Mouse (Mus musculus) natural killer cell, adult 2 months (primary cell): ENCODE measurements around the gene Msh4.
"Not testable (repeated sequence)": the region's sequence is repeated elsewhere in the genome, so short reads cannot be mapped to it uniquely, and the experiment has no call there.

ENCODE experiments used
- DNase-seq, 2 experiments: peaks; one replicate each; pipeline ENCODE4 v3.0.0; 2022; ENCODE audit warnings: low spot score in 2 of 2

The Msh4 gene

GRCm38 (mm10) chr3:153911197-153911881 is 5.4 kb upstream of the Msh4 start:
- DNase-seq, result no peak

- no peak for DNase-seq
These were observed 4.6 kb upstream of the Msh4 start for GRCm38 (mm10) chr3:153910489-153910888.

- no peak for DNase-seq
These were observed 3.0 kb upstream of the Msh4 start for GRCm38 (mm10) chr3:153908919-153909318.

GRCm38 (mm10) chr3:153905251-153906135 is 445 bp downstream of the Msh4 start:
- no peak for DNase-seq

- no peak for DNase-seq
These were observed 1.4 kb downstream of the Msh4 start for GRCm38 (mm10) chr3:153904586-153904985.

- no peak for DNase-seq
These were observed 3.3 kb downstream of the Msh4 start for GRCm38 (mm10) chr3:153902595-153902994.

- no peak for DNase-seq
These were observed 4.0 kb downstream of the Msh4 start for GRCm38 (mm10) chr3:153901904-153902303.

GRCm38 (mm10) chr3:153897216-153897615 is 8.7 kb downstream of the Msh4 start:
- DNase-seq, result no peak

GRCm38 (mm10) chr3:153895454-153895853 is 10.5 kb downstream of the Msh4 start:
- DNase-seq, result peak in 1 of 2 experiments; percentile 8

GRCm38 (mm10) chr3:153889188-153889781 is 16.7 kb downstream of the Msh4 start:
- DNase-seq, result no peak

GRCm38 (mm10) chr3:153888141-153888540 is 17.8 kb downstream of the Msh4 start:
- no peak for DNase-seq

- DNase-seq, result no peak
These were observed 19.6 kb downstream of the Msh4 start for GRCm38 (mm10) chr3:153886296-153886695.

- DNase-seq, result no peak
These were observed 34.5 kb downstream of the Msh4 start for GRCm38 (mm10) chr3:153871396-153871795.

GRCm38 (mm10) chr3:153867149-153868136 is 38.5 kb downstream of the Msh4 start:
- DNase-seq, result no peak

GRCm38 (mm10) chr3:153864636-153865429 is 41.1 kb downstream of the Msh4 start:
- DNase-seq, result no peak

- DNase-seq, result peak in 1 of 2 experiments; percentile 4
These were observed 42.1 kb downstream of the Msh4 start for GRCm38 (mm10) chr3:153863816-153864215.

GRCm38 (mm10) chr3:153860392-153860791 is 45.5 kb downstream of the Msh4 start:
- DNase-seq, result not testable (repeated sequence)

GRCm38 (mm10) chr3:153858350-153859001 is 47.5 kb downstream of the Msh4 start:
- DNase-seq, result no peak

GRCm38 (mm10) chr3:153852266-153852665 is 53.7 kb downstream of the Msh4 start:
- no peak for DNase-seq

GRCm38 (mm10) chr3:153850759-153851158 is 55.2 kb downstream of the Msh4 start:
- no peak for DNase-seq
